14 mouse cellular contexts compared by ENCODE assay signal in genomic region chr11:24087069-24087468, GRCm38 (mm10). TPM values are rescaled to one million over a fixed set of nuclear protein-coding genes. Genes with fewer than 3 reads are reported as not detected.
DNase-seq lines count a peak whose midpoint lies in the region; ATAC-seq lines count a peak whose summit lies in the region.
"Had no signal": no experiment of that assay in that cellular context is flagged by ENCODE, and none has a peak within 500 bp of the region (broad histone marks: within the 10 kb centered on the region; RNA-seq: fewer than 3 reads in every experiment).

No protein-coding gene starts in this region.

- H3K4me2 ChIP-seq in embryonic facial prominence, embryonic 13.5 days: 0 out of 2 replicates have a peak overlapping the region, but pooled peaks have one; percentile 9
- no peak overlapping the region for H3K4me2 ChIP-seq in liver, embryonic 11.5 days
- H3K4me2 ChIP-seq: heart, embryonic 15.5 days had no signal

- H3K9ac ChIP-seq in embryonic facial prominence, embryonic 13.5 days: no peak overlapping the region
- no peak overlapping the region for H3K9ac ChIP-seq in liver, embryonic 11.5 days (ENCODE audit: low read depth, low read length)
- H3K9ac ChIP-seq: heart, embryonic 15.5 days had no signal

- peaks cover 79% of the 10 kb centered on the region for H3K4me1 ChIP-seq in embryonic facial prominence, embryonic 13.5 days
- H3K4me1 ChIP-seq in embryonic facial prominence, embryonic 10.5 days: peaks cover 55% of the 10 kb centered on the region
- H3K4me1 ChIP-seq in liver, embryonic 11.5 days (replicated peaks; ENCODE audit: control insufficient read depth, insufficient read depth, low read length): peaks cover 24% of the 10 kb centered on the region

- no peak for DNase-seq in embryonic facial prominence, embryonic 10.5 days (ENCODE audit: low spot score)
- peak; percentile 3 for DNase-seq in 416B (ENCODE audit: low read depth)
- no peak for DNase-seq in kidney, adult 9 months
- DNase-seq in liver, embryonic 11.5 days (ENCODE audit: low spot score): no peak
- no peak for DNase-seq in embryo, embryonic 9.5 days (ENCODE audit: extremely low spot score)
- DNase-seq: gastrocnemius, adult 2 months; kidney, adult 8-10 months; thymus, adult 2 months had no signal

- no peaks in the 10 kb centered on the region for H3K9me3 ChIP-seq in embryonic facial prominence, embryonic 13.5 days
- H3K9me3 ChIP-seq in embryonic facial prominence, embryonic 10.5 days: no peaks in the 10 kb centered on the region
- no peaks in the 10 kb centered on the region for H3K9me3 ChIP-seq in liver, embryonic 11.5 days (ENCODE audit: control insufficient read depth, low read length)
- H3K9me3 ChIP-seq: G1E; heart, embryonic 15.5 days had no signal

- H3K27ac ChIP-seq in embryonic facial prominence, embryonic 13.5 days: peak overlapping the region; percentile 44; the same call in 1 of the 2 replicates
- no peak overlapping the region for H3K27ac ChIP-seq in embryonic facial prominence, embryonic 10.5 days (replicated peaks)
- no peak overlapping the region for H3K27ac ChIP-seq in liver, embryonic 11.5 days (ENCODE audit: low read depth, low read length)
- H3K27ac ChIP-seq: gastrocnemius, adult 2 months had no signal

- no peak for ATAC-seq in embryonic facial prominence, embryonic 13.5 days (ENCODE audit: insufficient number of reproducible peaks, insufficient read depth, low FRiP score, low TSS enrichment, low read depth)
- peak; percentile 92 for ATAC-seq in granulocyte monocyte progenitor cell, adult 5-6 weeks (replicated peaks; ENCODE audit: poor library complexity, severe bottlenecking)
- peak; percentile 75 for ATAC-seq in monocyte, adult 5-6 weeks (replicated peaks; ENCODE audit: insufficient number of reproducible peaks, low FRiP score, low TSS enrichment, poor library complexity, severe bottlenecking)
- ATAC-seq in liver, embryonic 11.5 days (replicated peaks; ENCODE audit: low FRiP score): no peak

- no peak overlapping the region for H3K4me3 ChIP-seq in embryonic facial prominence, embryonic 13.5 days
- H3K4me3 ChIP-seq in embryonic facial prominence, embryonic 10.5 days: no peak overlapping the region
- H3K4me3 ChIP-seq in liver, embryonic 11.5 days (ENCODE audit: low read depth, low read length): no peak overlapping the region
- H3K4me3 ChIP-seq: gastrocnemius, adult 2 months; heart, embryonic 15.5 days had no signal

- H3K36me3 ChIP-seq in embryonic facial prominence, embryonic 13.5 days: peaks cover 49% of the 10 kb centered on the region
- peaks cover 58% of the 10 kb centered on the region for H3K36me3 ChIP-seq in embryonic facial prominence, embryonic 10.5 days (replicated peaks)
- H3K36me3 ChIP-seq in liver, embryonic 11.5 days (ENCODE audit: control insufficient read depth, insufficient read depth, low read length): peaks cover 30% of the 10 kb centered on the region

- no peaks in the 10 kb centered on the region for H3K27me3 ChIP-seq in embryonic facial prominence, embryonic 13.5 days
- peaks cover 28% of the 10 kb centered on the region for H3K27me3 ChIP-seq in embryonic facial prominence, embryonic 10.5 days (replicated peaks; ENCODE audit: low read depth, poor library complexity, severe bottlenecking)
- no peaks in the 10 kb centered on the region for H3K27me3 ChIP-seq in liver, embryonic 11.5 days (replicated peaks; ENCODE audit: control insufficient read depth, insufficient read depth, low read length)
- H3K27me3 ChIP-seq: heart, embryonic 15.5 days had no signal

- WGBS in embryonic facial prominence, embryonic 13.5 days: 46% methylated on average over 4 of the region's 4 CpGs
- WGBS in embryonic facial prominence, embryonic 10.5 days: 83% methylated on average over 4 of the region's 4 CpGs
- 68% methylated on average over 4 of the region's 4 CpGs for WGBS in liver, embryonic 11.5 days

RNA-seq across cellular contexts. Expression of gene Bcl11a, which starts 9.2 kb away (rescaled TPM):
- polyA plus RNA-seq in embryonic facial prominence, embryonic 13.5 days (2015; fragmentation: Nextera tagmentation; extraction: Ambion mirVana): 70.0 and 79.1 TPM in 2 replicates
- 47.0 and 62.4 TPM in 2 replicates for polyA plus RNA-seq in embryonic facial prominence, embryonic 10.5 days (2016; fragmentation: Nextera tagmentation; extraction: Ambion mirVana)
- total RNA-seq in granulocyte monocyte progenitor cell, adult 5-6 weeks (2014; fragmentation: Nextera tagmentation): 33.7 and 44.4 TPM in 2 replicates
- total RNA-seq in granulocyte monocyte progenitor cell, adult 5-6 weeks (2017): 10.0 and 16.0 TPM in 2 replicates
- 12.1 to 16.9 TPM (median 13.9 TPM) in 3 replicates for total RNA-seq in monocyte, adult 5-6 weeks (2017)
- polyA plus RNA-seq in liver, embryonic 11.5 days (2014; fragmentation: Nextera tagmentation; extraction: Ambion mirVana): 92.2 and 95.4 TPM in 2 replicates
- total RNA-seq: gastrocnemius, adult 2 months had no signal

RNA-seq across cellular contexts. Expression of gene A830031A19Rik, which starts 12.2 kb away (rescaled TPM):
- not detected in 2 replicates for polyA plus RNA-seq in embryonic facial prominence, embryonic 13.5 days (2015; fragmentation: Nextera tagmentation; extraction: Ambion mirVana)
- not detected in 2 replicates for polyA plus RNA-seq in embryonic facial prominence, embryonic 10.5 days (2016; fragmentation: Nextera tagmentation; extraction: Ambion mirVana)
- not detected in 2 replicates for total RNA-seq in granulocyte monocyte progenitor cell, adult 5-6 weeks (2014; fragmentation: Nextera tagmentation)
- total RNA-seq in granulocyte monocyte progenitor cell, adult 5-6 weeks (2017): not detected in 2 replicates
- not detected in 3 replicates for total RNA-seq in monocyte, adult 5-6 weeks (2017)
- polyA plus RNA-seq in liver, embryonic 11.5 days (2014; fragmentation: Nextera tagmentation; extraction: Ambion mirVana): not detected in 2 replicates
- total RNA-seq: gastrocnemius, adult 2 months had no signal
- polyA plus RNA-seq: G1E; heart, embryonic 15.5 days; liver, embryonic 16.5 days; thymus, adult 2 months had no signal

Comparison
In these comparisons a context has a peak if more than half of its experiments do, and no peak if none do; other contexts are left out.
1. ATAC-seq: peak in granulocyte monocyte progenitor cell, adult 5-6 weeks (single experiment) and monocyte, adult 5-6 weeks (single experiment); none in embryonic facial prominence, embryonic 13.5 days (single experiment) and liver, embryonic 11.5 days (single experiment).